Mouse (Mus musculus) limb, embryonic 10.5 days (tissue): ENCODE measurements around the gene Arhgap22. TPM values are rescaled to one million over a fixed set of nuclear protein-coding genes. Genes with fewer than 3 reads are reported as not detected.

Experiments used
- DNase-seq: peaks from one replicate; pipeline ENCODE4 v3.0.0-alpha.2; 2017; ENCODE audit warnings: low spot score
- H3K27ac ChIP-seq: fragments of 300-500 bp; sonication (generic); 2 replicates; pipeline ENCODE4 v1.5.1; 2016; ENCODE audit warnings: mild to moderate bottlenecking
- H3K27me3 ChIP-seq: fragments of 300-500 bp; sonication (generic); 2 replicates; pipeline ENCODE4 v1.6.1; 2016; ENCODE audit warnings: low read depth, mild to moderate bottlenecking; ENCODE audit not compliant: poor library complexity, severe bottlenecking
- H3K36me3 ChIP-seq: fragments of 300-500 bp; sonication (generic); 2 replicates; pipeline ENCODE4 v1.6.1; 2016; ENCODE audit warnings: mild to moderate bottlenecking, moderate library complexity
- H3K4me1 ChIP-seq: fragments of 300-500 bp; sonication (generic); 2 replicates; pipeline ENCODE4 v1.6.1; 2016
- H3K4me3 ChIP-seq: fragments of 300-500 bp; sonication (generic); 2 replicates; pipeline ENCODE4 v1.5.1; 2016; ENCODE audit warnings: mild to moderate bottlenecking, moderate library complexity
- H3K9me3 ChIP-seq: fragments of 300-500 bp; sonication (generic); replicated peaks from 2 replicates; pipeline ENCODE4 v1.6.1; 2016; ENCODE audit warnings: mild to moderate bottlenecking
- WGBS: fragments of 180-500 bp; shearing (Covaris S2); methylation state at CpG from one replicate; pipeline ENCODE4 v1.1.7; 2016; 5-methylcytosine and 5-hydroxymethylcytosine counted together
- polyA plus RNA-seq: library from polyadenylated mRNA; unstranded; fragments of >200 nt; fragmentation: Nextera tagmentation; extraction: Ambion mirVana; gene quantifications from 2 replicates; pipeline ENCODE4 v1.2.1, GENCODE M21; 2016

Arhgap22 gene
- polyA plus RNA-seq, 1 experiment from 2014 or later: 2.4 TPM

- 73% methylated on average over 12 of the region's 12 CpGs for WGBS
- Histone ChIP-seq H3K36me3 (no peaks in the 10 kb centered on the region), H3K4me1 (peaks cover 3% of the 10 kb centered on the region; the same call in 1 of the 2 replicates), H3K27ac (no peak overlapping the region), H3K9me3 (no peaks in the 10 kb centered on the region), H3K4me3 (no peak overlapping the region), H3K27me3 (peaks cover 7% of the 10 kb centered on the region; the same call in 1 of the 2 replicates)
- no peak for DNase-seq
Observed at GRCm38 (mm10) chr14:33305645-33306281, 91.9 kb downstream of the Arhgap22 start.

- peaks cover 6% of the 10 kb centered on the region; the same call in 1 of the 2 replicates for H3K4me1 ChIP-seq
- DNase-seq: no peak
- 66% methylated on average over 4 of the region's 4 CpGs for WGBS
- H3K9me3 ChIP-seq: no peaks in the 10 kb centered on the region
- H3K36me3 ChIP-seq: no peaks in the 10 kb centered on the region
- H3K27ac ChIP-seq: no peak overlapping the region
- H3K27me3 ChIP-seq: peaks cover 21% of the 10 kb centered on the region; the same call in 1 of the 2 replicates
- no peak overlapping the region for H3K4me3 ChIP-seq
Observed at GRCm38 (mm10) chr14:33310719-33311118, 96.9 kb downstream of the Arhgap22 start.

GRCm38 (mm10) chr14:33312309-33312708, 98.5 kb downstream of the Arhgap22 start:
- H3K36me3 ChIP-seq: no peaks in the 10 kb centered on the region
- peaks cover 6% of the 10 kb centered on the region; the same call in 1 of the 2 replicates for H3K4me1 ChIP-seq
- DNase-seq: no peak
- H3K27ac ChIP-seq: no peak overlapping the region
- no peak overlapping the region for H3K4me3 ChIP-seq
- WGBS: 65% methylated on average over 4 of the region's 4 CpGs
- no peaks in the 10 kb centered on the region for H3K9me3 ChIP-seq
- H3K27me3 ChIP-seq: peaks cover 36% of the 10 kb centered on the region; the same call in 1 of the 2 replicates

- H3K27ac ChIP-seq: no peak overlapping the region
- H3K36me3 ChIP-seq: no peaks in the 10 kb centered on the region
- H3K4me3 ChIP-seq: no peak overlapping the region
- 1% methylated on average over 4 of the region's 4 CpGs for WGBS
- H3K4me1 ChIP-seq: peaks cover 6% of the 10 kb centered on the region; the same call in 1 of the 2 replicates
- peaks cover 46% of the 10 kb centered on the region for H3K27me3 ChIP-seq
- H3K9me3 ChIP-seq: no peaks in the 10 kb centered on the region
- DNase-seq: peak; percentile 79
Observed at GRCm38 (mm10) chr14:33313624-33314023, 99.8 kb downstream of the Arhgap22 start.

- Histone ChIP-seq H3K27me3 (peaks cover 52% of the 10 kb centered on the region), H3K9me3 (no peaks in the 10 kb centered on the region), H3K4me3 (no peak overlapping the region), H3K4me1 (peaks cover 6% of the 10 kb centered on the region; the same call in 1 of the 2 replicates), H3K36me3 (no peaks in the 10 kb centered on the region), H3K27ac (no peak overlapping the region)
- DNase-seq: no peak
- WGBS: 44% methylated on average over 7 of the region's 7 CpGs
Observed at GRCm38 (mm10) chr14:33314160-33314559, 100.3 kb downstream of the Arhgap22 start.

GRCm38 (mm10) chr14:33315111-33315510, 101.3 kb downstream of the Arhgap22 start:
- Histone ChIP-seq H3K36me3 (no peaks in the 10 kb centered on the region), H3K9me3 (no peaks in the 10 kb centered on the region), H3K27ac (no peak overlapping the region), H3K4me1 (peaks cover 15% of the 10 kb centered on the region), H3K4me3 (no peak overlapping the region), H3K27me3 (peaks cover 60% of the 10 kb centered on the region)
- DNase-seq: no peak
- 81% methylated on average over 5 of the region's 5 CpGs for WGBS

- Histone ChIP-seq H3K9me3 (no peaks in the 10 kb centered on the region), H3K4me1 (peaks cover 22% of the 10 kb centered on the region), H3K4me3 (no peak overlapping the region), H3K36me3 (no peaks in the 10 kb centered on the region), H3K27me3 (peaks cover 63% of the 10 kb centered on the region), H3K27ac (no peak overlapping the region)
- no peak for DNase-seq
- 56% methylated on average over 4 of the region's 4 CpGs for WGBS
Observed at GRCm38 (mm10) chr14:33315771-33316170, 101.9 kb downstream of the Arhgap22 start.

- no peaks in the 10 kb centered on the region for H3K9me3 ChIP-seq
- no peak for DNase-seq
- H3K4me3 ChIP-seq: no peak overlapping the region
- H3K4me1 ChIP-seq: peaks cover 35% of the 10 kb centered on the region
- no peak overlapping the region for H3K27ac ChIP-seq
- H3K27me3 ChIP-seq: peaks cover 77% of the 10 kb centered on the region
- 57% methylated on average over 6 of the region's 6 CpGs for WGBS
- no peaks in the 10 kb centered on the region for H3K36me3 ChIP-seq
Observed at GRCm38 (mm10) chr14:33317946-33318345, 104.1 kb downstream of the Arhgap22 start.

GRCm38 (mm10) chr14:33319541-33320521, 106.0 kb downstream of the Arhgap22 start:
- Histone ChIP-seq H3K4me3 (peak overlapping the region; percentile 61), H3K4me1 (peaks cover 29% of the 10 kb centered on the region), H3K36me3 (no peaks in the 10 kb centered on the region), H3K27ac (peak overlapping the region; percentile 58), H3K27me3 (peaks cover 78% of the 10 kb centered on the region), H3K9me3 (no peaks in the 10 kb centered on the region)
- DNase-seq: peak; percentile 94
- WGBS: under 1% methylated on average over 104 of the region's 106 CpGs

- no peaks in the 10 kb centered on the region for H3K36me3 ChIP-seq
- H3K27me3 ChIP-seq: peaks cover 73% of the 10 kb centered on the region
- peak overlapping the region; percentile 61 for H3K4me3 ChIP-seq
- no peak overlapping the region for H3K27ac ChIP-seq
- no peaks in the 10 kb centered on the region for H3K9me3 ChIP-seq
- DNase-seq: no peak
- WGBS: 17% methylated on average over 7 of the region's 7 CpGs
- H3K4me1 ChIP-seq: peaks cover 29% of the 10 kb centered on the region
Observed at GRCm38 (mm10) chr14:33320856-33321255, 107.0 kb downstream of the Arhgap22 start.

- DNase-seq: peak; percentile 81
- no peaks in the 10 kb centered on the region for H3K36me3 ChIP-seq
- WGBS: 27% methylated on average over 7 of the region's 7 CpGs
- peaks cover 56% of the 10 kb centered on the region for H3K27me3 ChIP-seq
- peak overlapping the region; percentile 4; the same call in 1 of the 2 replicates for H3K4me3 ChIP-seq
- no peak overlapping the region for H3K27ac ChIP-seq
- H3K4me1 ChIP-seq: peaks cover 39% of the 10 kb centered on the region
- no peaks in the 10 kb centered on the region for H3K9me3 ChIP-seq
Observed at GRCm38 (mm10) chr14:33322661-33323088, 108.8 kb downstream of the Arhgap22 start.

- DNase-seq: no peak
- Histone ChIP-seq H3K27ac (no peak overlapping the region), H3K4me3 (no peak overlapping the region), H3K9me3 (no peaks in the 10 kb centered on the region), H3K36me3 (no peaks in the 10 kb centered on the region), H3K27me3 (peaks cover 37% of the 10 kb centered on the region), H3K4me1 (peaks cover 50% of the 10 kb centered on the region)
- WGBS: 82% methylated on average over 6 of the region's 6 CpGs
Observed at GRCm38 (mm10) chr14:33324556-33324955, 110.7 kb downstream of the Arhgap22 start.

- DNase-seq: no peak
- H3K4me1 ChIP-seq: peaks cover 30% of the 10 kb centered on the region
- H3K36me3 ChIP-seq: no peaks in the 10 kb centered on the region
- peak overlapping the region; percentile 76 for H3K27ac ChIP-seq
- WGBS: 56% methylated on average over 5 of the region's 5 CpGs
- H3K9me3 ChIP-seq: no peaks in the 10 kb centered on the region
- H3K4me3 ChIP-seq: no peak overlapping the region
- H3K27me3 ChIP-seq: peaks cover 7% of the 10 kb centered on the region; the same call in 1 of the 2 replicates
Observed at GRCm38 (mm10) chr14:33328369-33328768, 114.5 kb downstream of the Arhgap22 start.
